Mouse (Mus musculus): ENCODE measurements around the gene Inhbb.

GRCm38 (mm10) chr1:119401249-119401648 lies 20.8 kb downstream of the Inhbb start:
- TF ChIP-seq CTCF (IDR thresholded peaks at IDR 0.05; ENCODE audit: borderline replicate concordance, extremely low read depth, insufficient read depth, insufficient read length) (no peak), POLR2A (IDR thresholded peaks at IDR 0.05; ENCODE audit: borderline replicate concordance, extremely low read depth, insufficient read depth, insufficient read length, poor library complexity, severe bottlenecking) (no peak)
